Mouse (Mus musculus) midbrain, embryonic 15.5 days (tissue): Measurements from ENCODE around the gene Hist1h4n. TPM values are rescaled to one million over a fixed set of nuclear protein-coding genes. Genes with fewer than 3 reads are reported as not detected.
A peak's percentile ranks its signal among the peaks of the same experiment; 100 is the strongest.
"Not testable (repeated sequence)": the region's sequence is repeated elsewhere in the genome, so short reads cannot be mapped to it uniquely, and the experiment has no call there.

Experiments
- ATAC-seq: fragments of 200-750 bp; cut with Nextera tagmentation; replicated peaks from 2 replicates; pipeline ENCODE4 v1.8.0; 2017; ENCODE audit warnings: moderate TSS enrichment
- H3K27ac ChIP-seq: fragments of 300-500 bp; sonication (generic); 2 replicates; pipeline ENCODE4 v1.5.1; 2015; ENCODE audit warnings: mild to moderate bottlenecking, inconsistent platforms
- H3K27me3 ChIP-seq: fragments of 300-500 bp; sonication (generic); replicated peaks from 2 replicates; pipeline ENCODE4 v1.6.1; 2015; ENCODE audit warnings: inconsistent platforms
- H3K36me3 ChIP-seq: fragments of 300-500 bp; sonication (generic); replicated peaks from 2 replicates; pipeline ENCODE4 v1.6.1; 2015; ENCODE audit warnings: inconsistent platforms
- H3K4me1 ChIP-seq: fragments of 300-500 bp; sonication (generic); 2 replicates; pipeline ENCODE4 v1.6.1; 2015; ENCODE audit warnings: inconsistent platforms
- H3K4me2 ChIP-seq: fragments of 300-500 bp; sonication (generic); 2 replicates; pipeline ENCODE4 v1.6.1; 2015; ENCODE audit warnings: inconsistent platforms, mild to moderate bottlenecking, moderate library complexity
- H3K4me3 ChIP-seq: fragments of 300-500 bp; sonication (generic); 2 replicates; pipeline ENCODE4 v1.5.1; 2015; ENCODE audit warnings: mild to moderate bottlenecking, inconsistent platforms
- H3K9ac ChIP-seq: fragments of 300-500 bp; sonication (generic); 2 replicates; pipeline ENCODE4 v1.6.1; 2015; ENCODE audit warnings: mild to moderate bottlenecking, inconsistent platforms
- H3K9me3 ChIP-seq: fragments of 300-500 bp; sonication (generic); 2 replicates; pipeline ENCODE4 v1.6.1; 2016; ENCODE audit warnings: inconsistent platforms
- WGBS: fragments of 180-500 bp; shearing (Covaris S2); methylation state at CpG from one replicate; pipeline ENCODE4 v1.1.7; 2015; ENCODE audit warnings: mixed read lengths; 5-methylcytosine and 5-hydroxymethylcytosine counted together
- polyA plus RNA-seq: library from polyadenylated mRNA; unstranded; fragments of >200 nt; fragmentation: Nextera tagmentation; extraction: Ambion mirVana; gene quantifications from 2 replicates; pipeline ENCODE4 v1.2.1, GENCODE M21; 2015

The Hist1h4n gene
- polyA plus RNA-seq = 4.2 and 5.9 TPM in 2 replicates

DNA sequence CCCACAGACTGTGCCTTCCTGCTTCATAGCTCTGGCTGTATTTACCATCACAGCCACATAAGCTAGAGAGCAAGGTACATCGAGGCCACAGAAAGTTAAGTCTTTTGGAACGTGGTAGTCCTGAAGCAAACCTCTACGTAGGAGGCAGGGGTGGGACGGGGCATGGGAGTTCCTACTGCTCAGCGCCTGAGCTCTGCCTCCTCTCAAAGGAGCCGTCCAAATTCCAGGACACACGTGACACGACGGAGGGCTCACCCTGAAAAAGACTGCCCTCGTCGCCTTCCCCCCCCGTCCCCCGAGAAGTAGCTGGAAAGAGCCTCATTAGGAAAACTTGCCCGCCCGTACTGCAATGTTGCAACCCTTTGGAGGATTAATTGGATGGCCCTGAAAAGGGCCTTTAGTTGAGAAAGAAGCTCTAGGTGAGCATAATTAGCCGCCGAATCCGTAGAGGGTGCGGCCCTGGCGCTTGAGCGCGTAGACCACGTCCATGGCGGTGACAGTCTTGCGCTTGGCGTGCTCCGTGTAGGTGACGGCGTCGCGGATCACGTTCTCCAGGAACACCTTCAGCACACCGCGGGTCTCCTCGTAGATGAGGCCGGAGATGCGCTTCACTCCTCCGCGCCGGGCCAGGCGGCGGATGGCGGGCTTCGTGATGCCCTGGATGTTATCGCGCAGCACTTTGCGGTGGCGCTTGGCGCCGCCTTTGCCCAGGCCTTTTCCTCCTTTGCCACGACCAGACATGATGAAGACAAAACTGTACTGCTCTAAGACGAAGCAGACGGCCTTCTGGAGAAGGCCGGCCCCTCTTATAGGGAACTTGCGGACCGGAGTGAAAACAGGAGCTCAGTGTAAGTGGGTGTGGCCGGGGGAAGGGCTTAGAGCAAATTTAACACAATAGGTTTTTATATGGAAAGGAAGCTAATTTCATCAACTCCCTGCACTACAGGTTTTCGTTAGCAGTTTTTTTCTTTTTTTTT, at the start of gene Hist1h4n:
Gene Hist1h4n, minus strand, starts transcription at position 779 of the 977 bp plus-strand sequence.
- H3K27me3 ChIP-seq, H3K36me3 ChIP-seq, H3K4me1 ChIP-seq, H3K9ac ChIP-seq, H3K9me3 ChIP-seq: not testable (repeated sequence)
- peak; percentile 86 for ATAC-seq
- Histone ChIP-seq H3K4me3 (peak within 1 kb of the TSS; percentile 25), H3K27ac (peak within 1 kb of the TSS; percentile 67), H3K4me2 (peak within 1 kb of the TSS; percentile 43)
- WGBS = 0% methylated on average over 31 of the region's 58 CpGs

DNA sequence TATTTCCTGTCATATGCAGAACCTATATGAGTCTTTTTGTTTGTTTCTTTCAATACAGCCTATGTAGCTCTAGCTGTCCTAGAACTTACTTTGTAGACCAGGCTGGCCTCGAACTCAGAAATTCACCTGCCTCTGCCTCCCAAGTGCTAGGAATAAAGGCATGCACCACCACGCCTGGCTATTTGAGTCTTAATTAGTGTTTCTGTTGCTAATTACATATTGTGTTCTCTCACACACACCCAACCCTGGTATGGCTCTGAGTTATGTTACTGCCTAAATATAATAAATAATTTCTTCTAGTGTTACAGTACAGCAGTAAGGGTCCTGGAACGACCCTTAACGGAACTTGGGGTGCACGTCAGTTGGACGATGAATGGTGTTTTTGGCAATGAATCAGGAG, 48.7 kb upstream of the Hist1h4n start:
- no peak for ATAC-seq
- no peaks in the 10 kb centered on the region for H3K36me3 ChIP-seq
- 92% methylated on average over 6 of the region's 6 CpGs for WGBS
- H3K9ac ChIP-seq = no peak overlapping the region
- 0 out of 2 replicates have a peak, but pooled peaks cover 11% of the 10 kb centered on the region for H3K27me3 ChIP-seq
- no peak overlapping the region for H3K4me2 ChIP-seq
- no peak overlapping the region for H3K4me3 ChIP-seq
- no peak overlapping the region for H3K27ac ChIP-seq
- no peaks in the 10 kb centered on the region for H3K9me3 ChIP-seq
- no peaks in the 10 kb centered on the region for H3K4me1 ChIP-seq

DNA sequence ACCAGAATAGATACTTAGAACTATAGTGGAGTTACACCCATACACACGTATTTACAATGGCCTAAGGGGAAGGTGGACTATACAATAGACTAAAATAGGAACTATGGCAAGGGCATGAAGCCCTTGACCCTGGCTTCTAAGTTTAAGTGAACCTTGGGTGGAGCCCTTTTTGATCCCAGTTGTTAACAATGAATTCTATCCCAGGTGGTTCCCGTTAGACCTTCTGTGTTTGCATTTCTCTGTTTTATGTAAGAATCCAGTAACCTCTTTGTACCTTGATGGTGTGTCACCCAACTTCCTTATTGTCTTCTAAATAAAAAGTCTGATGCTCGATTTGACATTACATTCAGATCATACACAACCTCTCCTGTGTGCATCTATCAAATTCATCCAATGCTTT, 33.5 kb upstream of the Hist1h4n start:
- not testable (repeated sequence) for H3K4me1 ChIP-seq, H3K9ac ChIP-seq, H3K27me3 ChIP-seq, ATAC-seq, H3K4me3 ChIP-seq, H3K27ac ChIP-seq, H3K36me3 ChIP-seq, H3K9me3 ChIP-seq, H3K4me2 ChIP-seq
- WGBS = 81% methylated on average over 3 of the region's 3 CpGs

DNA sequence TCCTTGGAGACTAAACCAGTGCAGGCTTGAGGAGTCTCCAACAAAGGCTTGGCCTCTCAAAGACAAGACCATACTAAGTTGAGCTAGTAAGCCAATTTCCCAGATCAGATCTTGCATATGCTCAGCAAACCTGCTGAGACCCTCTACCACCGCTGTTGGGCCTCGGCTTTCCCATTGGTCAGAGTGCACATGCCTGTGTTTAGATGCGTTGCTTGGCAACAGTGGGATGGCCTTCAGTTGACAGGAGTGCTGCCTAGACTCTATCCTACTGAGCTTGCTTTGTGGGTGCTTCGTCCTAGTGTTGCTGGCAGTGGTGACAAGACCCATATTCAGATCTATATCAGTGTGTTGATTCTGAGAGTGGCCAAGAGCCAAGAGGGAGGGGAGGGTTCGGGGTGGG, 29.6 kb upstream of the Hist1h4n start:
- Histone ChIP-seq H3K4me2 (no peak overlapping the region), H3K4me3 (no peak overlapping the region), H3K9me3 (no peaks in the 10 kb centered on the region), H3K9ac (no peak overlapping the region), H3K36me3 (no peaks in the 10 kb centered on the region), H3K27me3 (no peaks in the 10 kb centered on the region), H3K27ac (no peak overlapping the region), H3K4me1 (no peaks in the 10 kb centered on the region)
- WGBS = 15% methylated on average over 5 of the region's 5 CpGs
- ATAC-seq = no peak

DNA sequence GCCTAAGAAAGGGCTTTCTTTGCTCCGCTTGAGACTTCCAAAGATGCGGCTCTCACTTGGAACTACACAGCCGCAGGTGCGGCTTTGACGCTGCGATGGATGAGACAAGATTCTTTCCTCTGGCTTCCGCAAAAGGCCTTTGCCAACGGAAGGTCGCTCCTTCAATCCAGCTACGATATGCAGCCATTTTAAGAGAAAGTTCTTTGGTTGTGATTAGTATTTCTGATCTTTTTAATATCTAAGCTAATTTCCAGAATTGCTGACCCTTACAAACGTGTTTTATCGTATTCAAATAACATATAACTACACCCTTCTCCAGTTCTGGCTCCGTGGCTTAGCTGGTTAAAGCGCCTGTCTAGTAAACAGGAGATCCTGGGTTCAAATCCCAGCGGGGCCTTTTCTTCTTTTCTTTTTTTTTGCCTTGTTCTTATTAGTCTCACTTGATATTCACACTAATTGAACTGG, 23.7 kb upstream of the Hist1h4n start:
- Histone ChIP-seq H3K4me2 (peak overlapping the region; percentile 47), H3K4me3 (peak overlapping the region; percentile 43), H3K4me1 (no peaks in the 10 kb centered on the region), H3K9ac (peak overlapping the region; percentile 31; the same call in 1 of the 2 replicates), H3K27me3 (no peaks in the 10 kb centered on the region), H3K27ac (peak overlapping the region; percentile 53; the same call in 1 of the 2 replicates), H3K9me3 (no peaks in the 10 kb centered on the region), H3K36me3 (no peaks in the 10 kb centered on the region)
- peak; percentile 61; the same call in 1 of the 2 replicates for ATAC-seq
- WGBS = 1% methylated on average over 15 of the region's 15 CpGs

DNA sequence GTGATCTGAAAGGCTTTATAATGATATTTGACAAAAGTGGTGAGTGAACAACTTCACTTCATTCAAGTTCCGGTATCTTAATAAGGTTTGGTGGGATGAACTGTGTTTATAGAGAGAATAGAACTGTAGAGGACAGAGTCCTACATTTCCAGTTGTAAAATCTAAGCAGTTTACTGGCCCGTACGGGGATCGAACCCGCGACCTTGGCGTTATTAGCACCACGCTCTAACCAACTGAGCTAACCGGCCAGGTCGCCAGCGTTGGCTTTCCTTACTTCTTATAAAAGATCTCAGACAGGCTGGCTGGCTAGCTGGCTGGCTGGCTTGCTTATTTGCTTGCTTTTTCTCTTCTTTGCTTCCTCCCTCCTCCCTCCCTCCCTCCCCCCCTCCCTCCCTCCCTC, 23.1 kb upstream of the Hist1h4n start:
- H3K9me3 ChIP-seq = no peaks in the 10 kb centered on the region
- no peak overlapping the region for H3K27ac ChIP-seq
- ATAC-seq = peak; percentile 90
- H3K4me1 ChIP-seq = no peaks in the 10 kb centered on the region
- H3K4me3 ChIP-seq = peak overlapping the region; percentile 43
- no peaks in the 10 kb centered on the region for H3K27me3 ChIP-seq
- H3K36me3 ChIP-seq = no peaks in the 10 kb centered on the region
- 2% methylated on average over 11 of the region's 11 CpGs for WGBS
- peak overlapping the region; percentile 47 for H3K4me2 ChIP-seq
- no peak overlapping the region for H3K9ac ChIP-seq

DNA sequence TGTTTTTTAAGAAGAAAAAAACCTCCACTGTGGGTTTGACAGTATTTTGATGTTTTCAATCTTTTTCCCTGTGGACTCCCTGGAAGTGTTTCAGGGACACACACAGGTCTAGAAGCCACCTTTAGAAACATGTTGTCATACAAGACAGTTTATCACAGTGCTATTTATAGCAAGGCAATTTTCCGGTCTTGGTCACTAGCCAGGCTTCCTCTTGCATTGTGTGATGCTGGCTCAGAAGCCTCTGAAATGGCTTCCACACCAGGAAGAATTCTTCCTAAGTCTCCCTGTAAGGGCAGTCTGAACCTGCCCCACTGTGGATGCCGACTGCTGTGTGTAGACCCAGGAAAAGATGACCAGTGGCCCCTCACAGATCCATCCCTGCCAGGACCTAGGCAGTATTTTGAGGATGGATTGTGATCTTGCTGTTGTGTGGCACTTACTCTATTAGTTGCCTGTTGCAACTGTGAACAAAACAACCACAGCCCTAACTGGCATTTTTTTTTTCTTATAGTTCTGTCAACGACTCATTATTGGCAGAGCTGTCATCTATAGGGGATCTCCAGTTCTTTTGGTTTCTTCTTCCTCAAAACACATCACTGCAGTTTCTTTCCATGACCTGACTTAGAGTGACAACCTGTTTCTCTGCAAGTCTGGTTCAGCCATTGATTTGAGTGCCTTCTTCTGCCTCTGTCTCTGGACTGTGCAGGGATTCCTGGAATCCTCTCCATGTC, 20.4 kb upstream of the Hist1h4n start:
- Histone ChIP-seq H3K4me3 (no peak overlapping the region), H3K9ac (no peak overlapping the region), H3K27ac (no peak overlapping the region), H3K36me3 (no peaks in the 10 kb centered on the region), H3K9me3 (no peaks in the 10 kb centered on the region), H3K4me2 (no peak overlapping the region), H3K4me1 (no peaks in the 10 kb centered on the region), H3K27me3 (no peaks in the 10 kb centered on the region)
- WGBS = 67% methylated on average over 3 of the region's 3 CpGs
- ATAC-seq = no peak

DNA sequence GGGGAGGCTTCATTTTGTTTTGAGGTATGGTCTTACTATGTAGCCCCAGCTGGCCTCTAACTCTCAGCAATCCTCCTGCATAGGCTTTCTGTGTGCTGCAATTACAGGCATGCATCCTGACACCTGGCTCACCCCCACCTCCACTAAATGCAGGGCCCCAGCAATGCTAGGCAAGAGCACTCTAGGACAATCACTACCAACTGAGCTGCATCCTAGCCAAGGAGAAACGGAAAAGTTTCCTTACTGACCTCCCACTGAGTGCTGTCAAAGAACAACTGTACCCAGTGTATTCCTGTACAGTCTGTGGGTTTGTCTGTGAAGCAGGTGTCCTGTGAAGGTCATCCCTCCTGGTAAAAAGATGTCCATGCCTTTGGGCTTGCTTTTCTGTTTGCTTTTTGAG, 18.7 kb upstream of the Hist1h4n start:
- H3K27ac ChIP-seq, H3K9me3 ChIP-seq, H3K9ac ChIP-seq, H3K4me3 ChIP-seq, H3K36me3 ChIP-seq, H3K4me1 ChIP-seq, ATAC-seq, H3K4me2 ChIP-seq, H3K27me3 ChIP-seq: not testable (repeated sequence)
- 47% methylated on average over 1 of the region's 1 CpGs for WGBS

DNA sequence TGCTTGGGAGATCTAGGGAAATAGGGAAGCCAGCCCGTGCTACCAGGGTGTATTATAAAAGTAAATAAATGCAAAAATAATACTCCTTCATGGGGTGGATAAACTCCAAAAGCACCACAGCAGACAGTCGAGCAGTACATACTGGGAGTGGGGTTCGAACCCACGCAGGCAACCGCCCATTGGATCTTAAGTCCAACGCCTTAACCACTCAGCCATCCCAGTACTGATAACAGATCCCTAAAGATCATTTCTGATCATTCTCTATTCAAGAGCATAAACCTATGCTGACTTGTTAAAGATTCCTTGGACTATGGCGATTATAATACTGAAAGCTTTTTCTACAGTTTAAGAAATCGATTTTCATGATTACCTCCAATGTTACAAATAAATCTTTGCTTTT, 15.9 kb upstream of the Hist1h4n start:
- Histone ChIP-seq H3K4me1 (no peaks in the 10 kb centered on the region), H3K27me3 (no peaks in the 10 kb centered on the region), H3K36me3 (no peaks in the 10 kb centered on the region), H3K27ac (no peak overlapping the region), H3K4me2 (no peak overlapping the region), H3K9ac (no peak overlapping the region), H3K4me3 (no peak overlapping the region), H3K9me3 (no peaks in the 10 kb centered on the region)
- ATAC-seq = no peak
- 15% methylated on average over 8 of the region's 8 CpGs for WGBS

DNA sequence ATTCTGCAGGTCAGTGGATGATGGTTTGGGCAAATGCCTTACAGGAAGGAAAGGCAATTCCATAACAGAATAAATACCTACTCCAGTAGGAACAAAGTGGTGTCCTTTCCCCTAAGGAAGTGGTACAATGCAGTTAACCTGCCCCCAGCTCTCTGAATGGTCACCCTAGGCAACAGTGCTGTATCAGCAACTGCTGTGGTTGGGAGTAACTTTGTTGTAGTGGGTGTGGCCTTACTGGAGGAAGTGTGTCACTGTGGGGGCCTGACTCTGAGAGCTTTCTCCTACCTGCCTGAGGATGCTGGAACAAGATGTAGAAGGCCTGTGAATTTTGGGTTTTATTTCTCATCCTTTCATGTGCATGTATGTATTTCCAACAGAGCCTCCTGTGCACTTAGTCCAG, 14.4 kb upstream of the Hist1h4n start:
- H3K4me3 ChIP-seq, ATAC-seq, H3K4me2 ChIP-seq, H3K27ac ChIP-seq, H3K36me3 ChIP-seq, H3K9ac ChIP-seq, H3K4me1 ChIP-seq, H3K27me3 ChIP-seq, H3K9me3 ChIP-seq: not testable (repeated sequence)

DNA sequence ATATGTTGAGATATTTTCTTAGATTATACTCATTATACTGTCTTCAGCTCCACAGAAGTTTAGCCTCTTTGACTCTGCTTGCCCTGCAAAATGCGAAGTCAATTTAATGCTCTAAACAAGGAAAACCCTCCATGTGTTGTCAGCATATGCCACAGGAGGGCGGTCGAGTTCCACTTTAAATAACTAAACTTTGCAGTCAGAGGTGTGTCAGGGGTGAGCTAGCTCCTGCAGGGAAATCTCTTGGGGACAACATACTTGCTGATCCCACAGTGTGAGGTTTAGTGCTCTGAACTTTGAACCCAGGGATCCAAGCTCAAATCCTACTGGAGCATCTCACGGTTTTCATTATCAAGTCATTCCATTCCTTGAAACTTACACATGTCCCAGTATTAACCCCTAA, 8.5 kb upstream of the Hist1h4n start:
- H3K4me1 ChIP-seq, H3K36me3 ChIP-seq, H3K27me3 ChIP-seq, H3K27ac ChIP-seq, H3K4me3 ChIP-seq, H3K4me2 ChIP-seq, H3K9ac ChIP-seq, H3K9me3 ChIP-seq: not testable (repeated sequence)
- no CpG with 5 or more reads among the region's 4 CpGs for WGBS
- ATAC-seq = peak; percentile 73

DNA sequence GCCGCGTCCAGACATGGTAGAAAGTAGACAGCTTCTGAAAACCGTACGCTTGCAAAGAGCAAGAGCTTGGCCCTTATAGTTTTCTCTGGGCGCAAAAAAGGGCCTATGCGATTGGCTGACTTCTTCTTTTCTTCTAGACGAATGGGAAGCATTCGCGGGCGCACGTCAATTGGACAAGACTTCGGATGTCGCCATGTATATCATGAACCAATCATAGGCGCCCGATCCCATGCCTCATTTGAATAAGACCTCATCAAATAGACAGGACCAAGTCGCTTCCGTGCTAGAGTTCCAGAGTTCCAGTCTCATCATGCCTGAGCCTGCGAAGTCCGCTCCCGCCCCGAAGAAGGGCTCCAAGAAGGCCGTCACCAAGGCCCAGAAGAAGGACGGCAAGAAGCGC, 1.5 kb upstream of the Hist1h4n start, which contains the start of the genes Hist1h2ap and Hist1h2br:
Gene Hist1h2ap, minus strand, starts transcription at position 47 of the 400 bp plus-strand sequence.
Gene Hist1h2br, plus strand, starts transcription at position 283 of the 400 bp plus-strand sequence.
- WGBS = no CpG with 5 or more reads among the region's 24 CpGs
- peak; percentile 97 for ATAC-seq
- not testable (repeated sequence) for H3K4me2 ChIP-seq, H3K4me1 ChIP-seq, H3K9me3 ChIP-seq, H3K4me3 ChIP-seq, H3K36me3 ChIP-seq, H3K27ac ChIP-seq, H3K27me3 ChIP-seq, H3K9ac ChIP-seq
